Mouse (Mus musculus): Measurements from ENCODE around the gene Mtmr10. TPM values are rescaled to one million over a fixed set of nuclear protein-coding genes. Genes with fewer than 3 reads are reported as not detected.

The Mtmr10 gene
- polyA plus RNA-seq (2017; shearing (Covaris generic)), result 13.1 TPM

GRCm38 (mm10) chr7:64287414-64288091 lies at the start of gene Mtmr10:
TSS of gene Mtmr10 (plus strand) at chr7:64287653.

DNA sequence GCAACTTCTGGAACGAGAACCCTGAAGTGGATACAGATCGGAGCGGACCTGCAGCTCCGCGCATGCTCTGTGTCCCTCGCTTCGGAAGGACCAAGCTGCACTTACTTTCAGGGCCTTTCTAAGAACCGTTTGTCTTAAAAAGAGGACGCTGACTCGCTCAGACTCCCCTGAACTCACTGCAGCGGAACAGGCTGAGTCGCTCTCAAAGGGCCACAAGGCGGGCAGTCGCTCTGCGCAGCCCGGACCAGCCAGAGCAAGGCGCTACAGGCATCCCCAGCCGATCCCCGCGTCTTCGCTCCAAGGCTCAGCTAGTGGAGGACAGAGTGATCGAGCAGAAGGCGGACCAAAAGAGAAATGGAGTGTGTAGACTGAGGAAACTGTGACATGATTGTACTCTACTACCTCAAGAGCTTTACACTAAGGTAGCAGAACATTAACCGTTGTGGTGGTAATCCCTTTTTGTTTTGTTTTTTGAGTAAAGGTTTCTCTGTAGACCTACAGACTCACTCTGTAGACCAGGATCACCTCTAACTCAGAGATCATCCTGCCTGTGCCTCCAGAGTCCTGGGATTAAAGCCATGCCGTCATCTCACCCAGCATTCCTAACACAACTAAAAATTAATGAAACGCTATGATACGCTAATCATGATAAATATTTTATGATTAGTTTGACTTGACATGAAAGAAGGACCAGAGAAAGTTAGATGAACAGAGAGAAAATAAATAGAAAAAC lies 86.5 kb downstream of the Mtmr10 start, which contains the start of gene Fan1:
Fan1 (minus strand) TSS at position 266 of the 733 bp plus-strand sequence.

Other genes with a start within 250 kb of the Mtmr10 start
- 5.1 TPM for gene Trpm1, start 133.8 kb upstream of the Mtmr10 start, polyA plus RNA-seq (2017; shearing (Covaris generic))
- 9.2 TPM for gene Fan1, start 86.4 kb downstream of the Mtmr10 start, polyA plus RNA-seq (2017; shearing (Covaris generic))
- gene Mphosph10, start 104.6 kb downstream of the Mtmr10 start, polyA plus RNA-seq (2017; shearing (Covaris generic)), result 56.1 TPM
- gene Mcee, start 105.0 kb downstream of the Mtmr10 start, polyA plus RNA-seq (2017; shearing (Covaris generic)), result 26.0 TPM
- gene Apba2, start 214.1 kb downstream of the Mtmr10 start, polyA plus RNA-seq (2017; shearing (Covaris generic)), result not detected

All from inflammation-experienced regulatory T-cells, adult 16 weeks (primary cell).